Mouse (Mus musculus) heart, adult 8-10 months (tissue): ENCODE measurements around the gene Nexn. TPM values are rescaled to one million over a fixed set of nuclear protein-coding genes. Genes with fewer than 3 reads are reported as not detected.

Experiments
- DNase-seq: peaks from one replicate; pipeline ENCODE4 v3.0.0; 2022; ENCODE audit warnings: low spot score
- total RNA-seq, 4 experiments: library from RNA; stranded (reverse); gene quantifications; 2 replicates each; pipeline ENCODE4 v1.2.4; 2022

The Nexn gene
- total RNA-seq, 4 experiments from 2014 or later = 264 to 407 (median 333) TPM

GRCm38 (mm10) chr3:152278431-152278830 is 12.3 kb upstream of the Nexn start:
- DNase-seq = no peak

GRCm38 (mm10) chr3:152277912-152278311 is 11.8 kb upstream of the Nexn start:
- no peak for DNase-seq

- DNase-seq = no peak
These were observed 10.8 kb upstream of the Nexn start for GRCm38 (mm10) chr3:152276935-152277334.

GRCm38 (mm10) chr3:152275008-152275407 is 8.9 kb upstream of the Nexn start:
- no peak for DNase-seq

- DNase-seq = no peak
These were observed 7.0 kb upstream of the Nexn start for GRCm38 (mm10) chr3:152272974-152273685.

GRCm38 (mm10) chr3:152271876-152272275 is 5.7 kb upstream of the Nexn start:
- DNase-seq = no peak

- no peak for DNase-seq
These were observed 5.0 kb upstream of the Nexn start for GRCm38 (mm10) chr3:152271071-152271710.

- no peak for DNase-seq
These were observed 1.9 kb upstream of the Nexn start for GRCm38 (mm10) chr3:152268099-152268498.

- peak; percentile 81 for DNase-seq
These were observed 657 bp downstream of the Nexn start for GRCm38 (mm10) chr3:152265351-152266035.

- peak; percentile 56 for DNase-seq
These were observed 1.3 kb downstream of the Nexn start for GRCm38 (mm10) chr3:152264830-152265229.

- DNase-seq = no peak
These were observed 1.8 kb downstream of the Nexn start for GRCm38 (mm10) chr3:152264374-152264773.

GRCm38 (mm10) chr3:152261948-152262347 is 4.2 kb downstream of the Nexn start:
- DNase-seq = peak; percentile 71

GRCm38 (mm10) chr3:152261436-152261835 is 4.7 kb downstream of the Nexn start:
- no peak for DNase-seq

- DNase-seq = no peak
These were observed 5.8 kb downstream of the Nexn start for GRCm38 (mm10) chr3:152260362-152260761.

- peak; percentile 81 for DNase-seq
These were observed 6.7 kb downstream of the Nexn start for GRCm38 (mm10) chr3:152259409-152259808.

GRCm38 (mm10) chr3:152257528-152257927 is 8.6 kb downstream of the Nexn start:
- DNase-seq = no peak

GRCm38 (mm10) chr3:152250487-152250886 is 15.7 kb downstream of the Nexn start:
- no peak for DNase-seq

- DNase-seq = no peak
These were observed 18.4 kb downstream of the Nexn start for GRCm38 (mm10) chr3:152247708-152248107.

GRCm38 (mm10) chr3:152245273-152245910 is 20.8 kb downstream of the Nexn start:
- no peak for DNase-seq

- no peak for DNase-seq
These were observed 22.8 kb downstream of the Nexn start for GRCm38 (mm10) chr3:152243304-152243703.

GRCm38 (mm10) chr3:152241098-152241497 is 25.1 kb downstream of the Nexn start:
- no peak for DNase-seq

GRCm38 (mm10) chr3:152239592-152239991 is 26.6 kb downstream of the Nexn start:
- no peak for DNase-seq
